Mouse (Mus musculus) thymus, adult 2 months (tissue): Measurements from ENCODE around the gene Syngr3.

Source experiments
- CTCF ChIP-seq: fragments of 200-500 bp; IDR thresholded peaks from 2 replicates; pipeline ENCODE4 v1.5.1; 2012; ENCODE audit warnings: mild to moderate bottlenecking, control low read depth, low read length, moderate library complexity, borderline replicate concordance; ENCODE audit not compliant: control insufficient read depth, poor library complexity, insufficient read depth; ENCODE audit errors: extremely low read depth
- POLR2A ChIP-seq: fragments of 200-500 bp; IDR thresholded peaks from 2 replicates; pipeline ENCODE4 v1.6.1; 2012; ENCODE audit warnings: mild to moderate bottlenecking, low read length, control low read depth, moderate library complexity; ENCODE audit not compliant: control insufficient read depth, poor library complexity, insufficient read depth; ENCODE audit errors: extremely low read depth

DNA sequence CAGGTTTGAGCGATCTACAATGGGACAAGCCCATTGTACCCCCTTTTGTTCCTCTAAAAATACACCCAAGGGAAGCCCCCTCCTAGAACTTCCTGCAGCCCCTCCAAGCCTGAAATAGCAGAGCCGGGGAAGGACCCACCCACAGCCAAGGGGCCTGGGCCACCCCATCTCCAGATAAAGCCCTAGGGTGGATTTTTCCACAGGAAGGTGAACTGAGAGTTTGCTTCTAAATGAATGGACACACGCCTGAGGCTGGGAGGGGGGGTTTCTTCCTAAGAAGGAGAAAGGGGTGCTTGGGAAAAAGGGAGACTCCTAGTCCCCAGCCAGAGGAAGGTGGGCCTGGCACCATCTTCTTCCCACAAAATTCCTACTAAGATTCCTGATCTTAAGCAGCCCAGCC is 43.8 kb downstream of the Syngr3 start:
- TF ChIP-seq POLR2A (no peak), CTCF (no peak)
